Mouse (Mus musculus): ENCODE measurements around the gene Scd4. TPM values are rescaled to one million over a fixed set of nuclear protein-coding genes. Genes with fewer than 3 reads are reported as not detected.
A peak's percentile ranks its signal among the peaks of the same experiment; 100 is the strongest.

Gene Scd4
- polyA plus RNA-seq, 1 experiment from 2014 or later = 0.08 TPM

GRCm38 (mm10) chr19:44380065-44380464, 47.2 kb downstream of the Scd4 start:
- no peak overlapping the region for H3K27ac ChIP-seq (replicated peaks)
- no peaks in the 10 kb centered on the region for H3K4me1 ChIP-seq (replicated peaks; ENCODE audit: control insufficient read depth, insufficient read depth)
- DNase-seq (ENCODE audit: low spot score) = no peak
- H3K4me2 ChIP-seq (replicated peaks; ENCODE audit: low read depth) = no peak overlapping the region
- H3K9me3 ChIP-seq (ENCODE audit: control insufficient read depth, low read length) = no peaks in the 10 kb centered on the region
- WGBS = 43% methylated on average over 4 of the region's 4 CpGs
- no peak for TF ChIP-seq EP300 (optimal IDR thresholded peaks at IDR 0.05)
- no peak for TF ChIP-seq CTCF (IDR thresholded peaks at IDR 0.05; ENCODE audit: low read depth)
- ATAC-seq (ENCODE audit: low FRiP score, low TSS enrichment) = peak; percentile 68
- no peaks in the 10 kb centered on the region for H3K27me3 ChIP-seq (ENCODE audit: control insufficient read depth, insufficient read depth, low read length)
- no peaks in the 10 kb centered on the region for H3K36me3 ChIP-seq (ENCODE audit: control insufficient read depth, insufficient read depth, low read length)
- no peak overlapping the region for H3K9ac ChIP-seq (ENCODE audit: low read length)
- H3K4me3 ChIP-seq (ENCODE audit: low read depth, low read length) = no peak overlapping the region

DNA sequence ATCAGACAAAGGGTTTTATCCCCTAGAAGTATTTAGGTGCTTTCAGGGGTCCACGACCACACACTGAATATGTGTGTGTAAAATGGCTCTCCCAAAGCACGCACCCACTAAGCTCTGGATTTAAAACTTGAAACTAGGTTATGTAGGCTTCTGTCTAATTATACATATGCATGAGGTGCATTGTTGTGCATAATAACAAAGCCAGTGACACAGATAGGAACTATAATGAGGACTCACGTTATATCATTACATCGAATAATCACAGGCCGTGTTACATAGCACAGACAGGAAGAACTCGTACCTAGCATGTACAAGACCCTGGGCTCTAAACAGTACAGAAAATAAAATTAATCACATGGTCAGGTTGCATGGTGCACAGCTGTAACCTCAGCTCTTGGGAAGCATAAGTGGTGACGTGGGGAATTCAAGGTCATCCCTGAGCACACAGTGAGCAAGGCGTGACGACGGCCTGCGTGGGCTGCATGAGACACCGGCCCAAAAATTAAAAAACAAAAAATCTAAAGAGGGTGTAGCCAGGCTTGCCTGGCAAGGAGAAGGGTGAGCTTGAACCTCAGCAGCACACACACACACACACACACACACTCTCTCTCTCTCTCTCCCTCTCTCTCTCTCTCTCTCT, 49.9 kb downstream of the Scd4 start:
- H3K27ac ChIP-seq (replicated peaks) = no peak overlapping the region
- TF ChIP-seq EP300 (optimal IDR thresholded peaks at IDR 0.05) (no peak), CTCF (IDR thresholded peaks at IDR 0.05; ENCODE audit: low read depth) (no peak)
- H3K4me1 ChIP-seq (replicated peaks; ENCODE audit: control insufficient read depth, insufficient read depth) = peaks cover 2% of the 10 kb centered on the region; the same call in 1 of the 2 replicates
- H3K4me2 ChIP-seq (replicated peaks; ENCODE audit: low read depth) = no peak overlapping the region
- H3K36me3 ChIP-seq (ENCODE audit: control insufficient read depth, insufficient read depth, low read length) = no peaks in the 10 kb centered on the region
- no peak overlapping the region for H3K9ac ChIP-seq (ENCODE audit: low read length)
- DNase-seq (ENCODE audit: low spot score) = no peak
- no peaks in the 10 kb centered on the region for H3K27me3 ChIP-seq (ENCODE audit: control insufficient read depth, insufficient read depth, low read length)
- no peak for ATAC-seq (ENCODE audit: low FRiP score, low TSS enrichment)
- no peaks in the 10 kb centered on the region for H3K9me3 ChIP-seq (ENCODE audit: control insufficient read depth, low read length)
- H3K4me3 ChIP-seq (ENCODE audit: low read depth, low read length) = no peak overlapping the region
- 78% methylated on average over 12 of the region's 12 CpGs for WGBS

GRCm38 (mm10) chr19:44385887-44386498, 53.1 kb downstream of the Scd4 start:
- Histone ChIP-seq H3K4me1 (replicated peaks; ENCODE audit: control insufficient read depth, insufficient read depth) (peaks cover 6% of the 10 kb centered on the region; the same call in 1 of the 2 replicates), H3K9me3 (ENCODE audit: control insufficient read depth, low read length) (no peaks in the 10 kb centered on the region), H3K36me3 (ENCODE audit: control insufficient read depth, insufficient read depth, low read length) (no peaks in the 10 kb centered on the region), H3K27me3 (ENCODE audit: control insufficient read depth, insufficient read depth, low read length) (no peaks in the 10 kb centered on the region), H3K4me2 (replicated peaks; ENCODE audit: low read depth) (no peak overlapping the region), H3K9ac (ENCODE audit: low read length) (no peak overlapping the region), H3K4me3 (ENCODE audit: low read depth, low read length) (no peak overlapping the region), H3K27ac (replicated peaks) (no peak overlapping the region)
- no peak for DNase-seq (ENCODE audit: low spot score)
- 77% methylated on average over 6 of the region's 6 CpGs for WGBS
- ATAC-seq (ENCODE audit: low FRiP score, low TSS enrichment) = no peak
- TF ChIP-seq EP300 (optimal IDR thresholded peaks at IDR 0.05) (no peak), CTCF (IDR thresholded peaks at IDR 0.05; ENCODE audit: low read depth) (no peak)

DNA sequence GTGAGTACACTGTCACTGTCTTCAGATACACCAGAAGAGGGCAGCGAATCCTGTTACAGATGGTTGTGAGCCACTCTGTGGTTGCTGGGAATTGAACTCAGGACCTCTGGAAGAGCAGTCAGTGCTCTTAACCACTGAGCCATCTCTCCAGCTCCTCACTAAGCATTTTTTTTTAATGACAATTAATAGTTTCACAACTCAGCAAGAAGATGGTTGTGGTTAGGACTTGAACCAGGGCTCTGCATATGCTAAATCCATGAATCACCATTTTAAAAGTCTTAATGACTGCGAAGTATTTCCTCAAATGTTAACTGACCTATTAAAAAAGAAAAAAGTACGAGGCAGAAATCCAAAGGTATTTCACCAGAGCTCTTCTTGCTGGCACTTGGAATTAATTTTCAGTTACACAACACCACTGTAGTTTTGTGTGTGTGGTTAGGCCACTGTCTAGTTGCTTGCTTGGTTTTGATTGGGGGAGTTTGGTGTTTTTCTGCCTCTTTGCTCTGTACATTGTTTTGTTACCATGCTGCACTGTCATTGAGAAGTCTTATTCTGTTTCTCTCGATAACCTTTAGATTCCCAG, 54.3 kb downstream of the Scd4 start:
- TF ChIP-seq EP300 (optimal IDR thresholded peaks at IDR 0.05) (no peak), CTCF (IDR thresholded peaks at IDR 0.05; ENCODE audit: low read depth) (no peak)
- WGBS = 86% methylated on average over 4 of the region's 4 CpGs
- DNase-seq (ENCODE audit: low spot score) = no peak
- H3K9ac ChIP-seq (ENCODE audit: low read length) = no peak overlapping the region; the same call in 1 of the 2 replicates
- no peaks in the 10 kb centered on the region for H3K27me3 ChIP-seq (ENCODE audit: control insufficient read depth, insufficient read depth, low read length)
- H3K36me3 ChIP-seq (ENCODE audit: control insufficient read depth, insufficient read depth, low read length) = no peaks in the 10 kb centered on the region
- no peaks in the 10 kb centered on the region for H3K9me3 ChIP-seq (ENCODE audit: control insufficient read depth, low read length)
- ATAC-seq (ENCODE audit: low FRiP score, low TSS enrichment) = no peak
- H3K4me1 ChIP-seq (replicated peaks; ENCODE audit: control insufficient read depth, insufficient read depth) = peaks cover 6% of the 10 kb centered on the region; the same call in 1 of the 2 replicates
- H3K4me3 ChIP-seq (ENCODE audit: low read depth, low read length) = no peak overlapping the region
- H3K4me2 ChIP-seq (replicated peaks; ENCODE audit: low read depth) = no peak overlapping the region
- H3K27ac ChIP-seq (replicated peaks) = no peak overlapping the region

GRCm38 (mm10) chr19:44387746-44388474, 55.0 kb downstream of the Scd4 start:
- Histone ChIP-seq H3K4me2 (replicated peaks; ENCODE audit: low read depth) (peak overlapping the region; percentile 79), H3K9ac (ENCODE audit: low read length) (peak overlapping the region; percentile 58), H3K27ac (replicated peaks) (peak overlapping the region; percentile 85), H3K4me3 (ENCODE audit: low read depth, low read length) (peak overlapping the region; percentile 50), H3K36me3 (ENCODE audit: control insufficient read depth, insufficient read depth, low read length) (no peaks in the 10 kb centered on the region), H3K4me1 (replicated peaks; ENCODE audit: control insufficient read depth, insufficient read depth) (peaks cover 6% of the 10 kb centered on the region; the same call in 1 of the 2 replicates), H3K27me3 (ENCODE audit: control insufficient read depth, insufficient read depth, low read length) (no peaks in the 10 kb centered on the region), H3K9me3 (ENCODE audit: control insufficient read depth, low read length) (no peaks in the 10 kb centered on the region)
- ATAC-seq (ENCODE audit: low FRiP score, low TSS enrichment) = no peak; the same call in 1 of the 2 replicates
- no peak for DNase-seq (ENCODE audit: low spot score)
- TF ChIP-seq EP300 (optimal IDR thresholded peaks at IDR 0.05) = no peak
- no peak for TF ChIP-seq CTCF (IDR thresholded peaks at IDR 0.05; ENCODE audit: low read depth)
- WGBS = 20% methylated on average over 19 of the region's 19 CpGs
